In the genomic region with DNA sequence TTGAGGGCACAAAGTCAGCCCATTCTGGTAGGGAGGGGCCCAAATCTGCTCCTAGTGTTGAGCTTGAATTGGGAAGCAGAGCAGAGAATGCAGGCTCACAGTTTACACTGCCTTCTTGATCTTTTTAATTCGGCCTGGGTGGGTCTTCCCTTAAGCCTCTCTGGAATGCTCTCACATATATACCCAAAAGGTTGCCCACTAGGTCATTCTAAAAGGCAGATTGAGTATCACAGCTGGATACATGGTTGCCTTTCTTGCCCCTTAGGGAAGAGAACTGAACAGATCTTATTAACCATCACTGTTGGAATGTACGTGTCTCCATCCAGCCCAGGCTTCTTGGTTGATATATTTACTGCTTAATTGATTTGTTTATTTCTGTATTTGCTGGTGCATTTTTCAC, we compare ENCODE assay signal across 28 mouse cellular contexts.
"Had no signal": no experiment of that assay in that cellular context is flagged by ENCODE, and none has a peak within 500 bp of the region (broad histone marks: within the 10 kb centered on the region; RNA-seq: fewer than 3 reads in every experiment).

No protein-coding gene starts in this region.

- H3K9me3 ChIP-seq: heart, embryonic 13.5 days; heart, embryonic 15.5 days; hindbrain, embryonic 10.5 days; hindbrain, embryonic 12.5 days; intestine, embryonic 15.5 days; limb, embryonic 10.5 days; limb, embryonic 12.5 days; liver, embryonic 13.5 days had no signal

- H3K27me3 ChIP-seq: heart, embryonic 13.5 days; heart, embryonic 15.5 days; hindbrain, embryonic 12.5 days; intestine, embryonic 15.5 days; limb, embryonic 12.5 days; liver, embryonic 13.5 days had no signal

- H3K36me3 ChIP-seq: heart, embryonic 13.5 days; heart, embryonic 15.5 days; hindbrain, embryonic 10.5 days; hindbrain, embryonic 12.5 days; intestine, embryonic 15.5 days; limb, embryonic 10.5 days; limb, embryonic 12.5 days; liver, embryonic 13.5 days had no signal

- DNase-seq: gastrocnemius, adult 2 months; gastrocnemius, postnatal 10 days; gastrocnemius, postnatal 25 days; heart, adult 2 months; heart, postnatal 14 days; heart, postnatal 4 days; kidney, adult 18-20 months; kidney, adult 8-10 months; kidney, postnatal 10 days; kidney, postnatal 25 days; kidney, postnatal 4 days; liver; liver, embryonic 13.5 days had no signal

- H3K27ac ChIP-seq: gastrocnemius, adult 2 months; heart, adult 2 months; heart, embryonic 13.5 days; heart, embryonic 15.5 days; hindbrain, embryonic 10.5 days; hindbrain, embryonic 12.5 days; hindbrain, embryonic 14.5 days; intestine, embryonic 15.5 days; layer of hippocampus, adult 2 months; left cerebral cortex, adult 2 months; limb, embryonic 10.5 days; limb, embryonic 12.5 days; liver, embryonic 13.5 days had no signal

- ATAC-seq: hindbrain, embryonic 16.5 days; inflammation-experienced regulatory T-cells, adult 6 months; intestine, embryonic 15.5 days; intestine, postnatal 0 days had no signal

- H3K9ac ChIP-seq: heart, embryonic 13.5 days; heart, embryonic 15.5 days; hindbrain, embryonic 12.5 days; hindbrain, embryonic 14.5 days; intestine, embryonic 15.5 days; limb, embryonic 12.5 days; liver, embryonic 13.5 days had no signal

- H3K4me3 ChIP-seq: gastrocnemius, adult 2 months; heart, adult 2 months; heart, embryonic 13.5 days; heart, embryonic 15.5 days; hindbrain, embryonic 10.5 days; hindbrain, embryonic 12.5 days; intestine, embryonic 15.5 days; layer of hippocampus, adult 2 months; left cerebral cortex, adult 2 months; limb, embryonic 10.5 days; limb, embryonic 12.5 days; liver, embryonic 13.5 days had no signal

- H3K4me1 ChIP-seq: heart, embryonic 15.5 days; intestine, embryonic 15.5 days; limb, embryonic 12.5 days; liver, embryonic 13.5 days had no signal

- H3K4me2 ChIP-seq: heart, embryonic 11.5 days; heart, embryonic 13.5 days; heart, embryonic 15.5 days; hindbrain, embryonic 12.5 days; hindbrain, embryonic 14.5 days; intestine, embryonic 15.5 days; limb, embryonic 12.5 days; liver, embryonic 11.5 days; liver, embryonic 13.5 days had no signal
